30 mouse cellular contexts compared by ENCODE assay signal in genomic region chr1:75804473-75804872, GRCm38 (mm10).
A peak's percentile ranks its signal among the peaks of the same experiment; 100 is the strongest.
DNase-seq lines count a peak whose midpoint lies in the region; ATAC-seq lines count a peak whose summit lies in the region.
"Had no signal": no experiment of that assay in that cellular context is flagged by ENCODE, and none has a peak within 500 bp of the region (broad histone marks: within the 10 kb centered on the region; RNA-seq: fewer than 3 reads in every experiment).

No protein-coding gene starts in this region.

- no peak overlapping the region for H3K4me2 ChIP-seq in midbrain, embryonic 13.5 days (replicated peaks)
- H3K4me2 ChIP-seq in midbrain, embryonic 16.5 days (ENCODE audit: low read length) = no peak overlapping the region
- H3K4me2 ChIP-seq in forebrain, embryonic 15.5 days (replicated peaks) = no peak overlapping the region
- H3K4me2 ChIP-seq: embryonic facial prominence, embryonic 12.5 days; limb, embryonic 12.5 days; liver, embryonic 11.5 days; midbrain, embryonic 12.5 days; stomach, embryonic 15.5 days had no signal

- no peak overlapping the region for H3K27ac ChIP-seq in midbrain, embryonic 13.5 days
- no peak overlapping the region for H3K27ac ChIP-seq in midbrain, embryonic 16.5 days (ENCODE audit: low read length)
- H3K27ac ChIP-seq in forebrain, embryonic 15.5 days (replicated peaks) = no peak overlapping the region
- H3K27ac ChIP-seq: embryonic facial prominence, embryonic 12.5 days; gastrocnemius, adult 2 months; heart, embryonic 10.5 days; hindbrain, postnatal 0 days; layer of hippocampus, adult 2 months; limb, embryonic 12.5 days; midbrain, embryonic 12.5 days; stomach, embryonic 15.5 days had no signal

- intact Hi-C loops in gastrocnemius, postnatal 14 days (cut with DNase I; ENCODE audit: low total_unique reads) = no loop called here

- H3K4me1 ChIP-seq in midbrain, embryonic 13.5 days (replicated peaks) = peaks cover 21% of the 10 kb centered on the region
- H3K4me1 ChIP-seq in midbrain, embryonic 16.5 days (ENCODE audit: control insufficient read depth, insufficient read depth, low read length) = 0 out of 2 replicates have a peak, but pooled peaks cover 2% of the 10 kb centered on the region
- peaks cover 8% of the 10 kb centered on the region for H3K4me1 ChIP-seq in forebrain, embryonic 15.5 days
- H3K4me1 ChIP-seq: stomach, embryonic 15.5 days had no signal

- ATAC-seq in midbrain, embryonic 13.5 days = 0 out of 2 replicates have a peak, but pooled peaks have one; percentile 43
- ATAC-seq in midbrain, embryonic 16.5 days = no peak
- ATAC-seq in forebrain, embryonic 15.5 days (replicated peaks) = peak; percentile 58; the same call in 1 of the 2 replicates
- ATAC-seq: activated CD4-positive, CD25-positive, alpha-beta regulatory T cell, adult 4 months; hindbrain, postnatal 0 days; intestine, postnatal 0 days; liver, postnatal 0 days; Patski had no signal

- 15% methylated on average over 2 of the region's 2 CpGs for WGBS in midbrain, embryonic 13.5 days
- 13% methylated on average over 2 of the region's 2 CpGs for WGBS in midbrain, embryonic 16.5 days
- WGBS in forebrain, embryonic 15.5 days = 5% methylated on average over 2 of the region's 2 CpGs

- H3K27me3 ChIP-seq in midbrain, embryonic 13.5 days = 0 out of 2 replicates have a peak, but pooled peaks cover 4% of the 10 kb centered on the region
- no peaks in the 10 kb centered on the region for H3K27me3 ChIP-seq in midbrain, embryonic 16.5 days (ENCODE audit: control insufficient read depth, insufficient read depth, low read depth, low read length)
- no peaks in the 10 kb centered on the region for H3K27me3 ChIP-seq in forebrain, embryonic 15.5 days
- H3K27me3 ChIP-seq: embryonic facial prominence, embryonic 12.5 days; limb, embryonic 12.5 days; midbrain, embryonic 12.5 days; Patski; stomach, embryonic 15.5 days had no signal

- DNase-seq in embryo, embryonic 10.5 days (ENCODE audit: low spot score) = peak; percentile 50
- no peak for DNase-seq in embryo, embryonic 11 days
- no peak for DNase-seq in thymus, postnatal 4 days
- DNase-seq in gastrocnemius, postnatal 14 days = no peak
- DNase-seq: adrenal gland, adult 8-10 months; cerebellum, adult 8-10 months; cerebellum, postnatal 36 days; gastrocnemius, adult 2 months; kidney, postnatal 25 days; liver, postnatal 0 days; lung, postnatal 10 days; right cerebral cortex, adult 18-20 months; right cerebral cortex, postnatal 4 days; thymus, postnatal 36 days had no signal

- no peaks in the 10 kb centered on the region for H3K9me3 ChIP-seq in midbrain, embryonic 13.5 days
- no peaks in the 10 kb centered on the region for H3K9me3 ChIP-seq in midbrain, embryonic 16.5 days (replicated peaks; ENCODE audit: control insufficient read depth, low read length, poor library complexity, severe bottlenecking)
- H3K9me3 ChIP-seq in forebrain, embryonic 15.5 days = no peaks in the 10 kb centered on the region
- H3K9me3 ChIP-seq: embryonic facial prominence, embryonic 12.5 days; heart, embryonic 10.5 days; limb, embryonic 12.5 days; midbrain, embryonic 12.5 days; stomach, embryonic 15.5 days had no signal

- H3K9ac ChIP-seq in midbrain, embryonic 13.5 days (replicated peaks) = no peak overlapping the region
- H3K9ac ChIP-seq in midbrain, embryonic 16.5 days (ENCODE audit: low read depth, low read length) = no peak overlapping the region
- H3K9ac ChIP-seq in forebrain, embryonic 15.5 days (replicated peaks) = no peak overlapping the region
- H3K9ac ChIP-seq: embryonic facial prominence, embryonic 12.5 days; limb, embryonic 12.5 days; liver, postnatal 0 days; midbrain, embryonic 12.5 days; stomach, embryonic 15.5 days had no signal

- no peaks in the 10 kb centered on the region for H3K36me3 ChIP-seq in midbrain, embryonic 13.5 days
- no peaks in the 10 kb centered on the region for H3K36me3 ChIP-seq in midbrain, embryonic 16.5 days (ENCODE audit: control insufficient read depth, insufficient read depth, low read length)
- no peaks in the 10 kb centered on the region for H3K36me3 ChIP-seq in forebrain, embryonic 15.5 days
- H3K36me3 ChIP-seq: embryonic facial prominence, embryonic 12.5 days; G1E; heart, embryonic 10.5 days; limb, embryonic 12.5 days; midbrain, embryonic 12.5 days; stomach, embryonic 15.5 days had no signal

- H3K4me3 ChIP-seq in midbrain, embryonic 13.5 days (replicated peaks) = no peak overlapping the region
- no peak overlapping the region for H3K4me3 ChIP-seq in midbrain, embryonic 16.5 days (ENCODE audit: low read depth, low read length)
- H3K4me3 ChIP-seq in forebrain, embryonic 15.5 days = no peak overlapping the region
- H3K4me3 ChIP-seq: embryonic facial prominence, embryonic 12.5 days; erythroblast, embryonic 14.5 days; gastrocnemius, adult 2 months; heart, embryonic 10.5 days; layer of hippocampus, adult 2 months; limb, embryonic 12.5 days; midbrain, embryonic 12.5 days; stomach, embryonic 15.5 days had no signal
